Comparison of ENCODE assay signal across 10 mouse cellular contexts in genomic region chr2:35589800-35590199, GRCm38 (mm10). TPM values are rescaled to one million over a fixed set of nuclear protein-coding genes. Genes with fewer than 3 reads are reported as not detected.
DNase-seq lines count a peak whose midpoint lies in the region; ATAC-seq lines count a peak whose summit lies in the region.
"Had no signal": no experiment of that assay in that cellular context is flagged by ENCODE, and none has a peak within 500 bp of the region (broad histone marks: within the 10 kb centered on the region; RNA-seq: fewer than 3 reads in every experiment).

No protein-coding gene starts in this region.

- whole genome bisulfite sequencing in liver, embryonic 13.5 days (ENCODE audit: insufficient replicate concordance) = 79% methylated on average over 4 of the region's 4 CpGs
- WGBS in liver, embryonic 11.5 days = 85% methylated on average over 4 of the region's 4 CpGs

- H3K4me3 ChIP-seq in liver, embryonic 13.5 days (replicated peaks) = no peak overlapping the region
- H3K4me3 ChIP-seq in liver, embryonic 11.5 days (ENCODE audit: low read depth, low read length) = no peak overlapping the region
- H3K4me3 ChIP-seq: neural tube, embryonic 13.5 days had no signal

- no peaks in the 10 kb centered on the region for H3K9me3 ChIP-seq in liver, embryonic 13.5 days (replicated peaks)
- H3K9me3 ChIP-seq in liver, embryonic 11.5 days (ENCODE audit: control insufficient read depth, low read length) = no peaks in the 10 kb centered on the region
- H3K9me3 ChIP-seq: neural tube, embryonic 13.5 days had no signal

- peaks cover 69% of the 10 kb centered on the region for H3K27me3 ChIP-seq in liver, embryonic 13.5 days
- peaks cover 45% of the 10 kb centered on the region for H3K27me3 ChIP-seq in liver, embryonic 11.5 days (replicated peaks; ENCODE audit: control insufficient read depth, insufficient read depth, low read length)

- ATAC-seq in liver, embryonic 13.5 days (ENCODE audit: low read depth) = peak; percentile 59
- no peak for ATAC-seq in liver, embryonic 11.5 days (replicated peaks; ENCODE audit: low FRiP score)

- H3K9ac ChIP-seq in liver, embryonic 13.5 days = no peak overlapping the region
- no peak overlapping the region for H3K9ac ChIP-seq in liver, embryonic 11.5 days (ENCODE audit: low read depth, low read length)
- H3K9ac ChIP-seq: neural tube, embryonic 13.5 days had no signal

- no peak overlapping the region for H3K4me2 ChIP-seq in liver, embryonic 13.5 days
- H3K4me2 ChIP-seq in liver, embryonic 11.5 days = no peak overlapping the region
- H3K4me2 ChIP-seq: neural tube, embryonic 13.5 days had no signal

- no peak overlapping the region for H3K27ac ChIP-seq in liver, embryonic 13.5 days
- H3K27ac ChIP-seq in liver, embryonic 11.5 days (ENCODE audit: low read depth, low read length) = no peak overlapping the region
- H3K27ac ChIP-seq: neural tube, embryonic 13.5 days had no signal

- peaks cover 8% of the 10 kb centered on the region; the same call in 1 of the 2 replicates for H3K4me1 ChIP-seq in liver, embryonic 13.5 days (replicated peaks)
- H3K4me1 ChIP-seq in liver, embryonic 11.5 days (replicated peaks; ENCODE audit: control insufficient read depth, insufficient read depth, low read length) = peaks cover 13% of the 10 kb centered on the region

- DNase-seq in liver, embryonic 13.5 days = no peak
- no peak for DNase-seq in liver, embryonic 11.5 days (ENCODE audit: low spot score)
- peak; percentile 82 for DNase-seq in heart, adult 8-10 months (ENCODE audit: low spot score)
- peak; percentile 92 for DNase-seq in kidney, adult 9 months
- DNase-seq in lung, postnatal 36 days = peak; percentile 85
- no peak for DNase-seq in thymus, postnatal 4 days
- no peak for DNase-seq in spleen, adult 12 weeks (ENCODE audit: low spot score)
- DNase-seq in thymus, postnatal 36 days = no peak
- DNase-seq: thymus, postnatal 14 days had no signal

- H3K36me3 ChIP-seq in liver, embryonic 13.5 days = no peaks in the 10 kb centered on the region
- no peaks in the 10 kb centered on the region for H3K36me3 ChIP-seq in liver, embryonic 11.5 days (ENCODE audit: control insufficient read depth, insufficient read depth, low read length)
- H3K36me3 ChIP-seq: neural tube, embryonic 13.5 days had no signal

RNA-seq across cellular contexts. Expression of gene Dab2ip, which starts 31.7 kb away (rescaled TPM):
- polyA plus RNA-seq in liver, embryonic 13.5 days (2015; fragmentation: Nextera tagmentation; extraction: Ambion mirVana) = 5.2 and 6.7 TPM in 2 replicates
- polyA plus RNA-seq in liver, embryonic 11.5 days (2014; fragmentation: Nextera tagmentation; extraction: Ambion mirVana) = 16.2 and 20.0 TPM in 2 replicates
- 10 to 100 TPM; 41.4 to 47.5 (median 46.5) TPM for total RNA-seq in heart, adult 8-10 months (2022)

Comparison
In these comparisons a context has a peak if more than half of its experiments do, and no peak if none do; other contexts are left out.
1. DNase-seq: peak in heart, adult 8-10 months (single experiment), kidney, adult 9 months (single experiment) and lung, postnatal 36 days (single experiment); none in liver, embryonic 13.5 days (single experiment), liver, embryonic 11.5 days (single experiment), thymus, postnatal 4 days (single experiment), spleen, adult 12 weeks (single experiment) and thymus, postnatal 36 days (0 of 2).